Mouse (Mus musculus) heart, embryonic 14.5 days (tissue): ENCODE measurements around the gene Frzb. TPM values are rescaled to one million over a fixed set of nuclear protein-coding genes. Genes with fewer than 3 reads are reported as not detected.

ENCODE experiments used
- ATAC-seq: fragments of 200-750 bp; cut with Nextera tagmentation; 2 replicates; pipeline ENCODE4 v1.8.0; 2017; ENCODE audit warnings: low read depth, moderate TSS enrichment; ENCODE audit not compliant: insufficient number of reproducible peaks, insufficient read depth, low FRiP score
- H3K27ac ChIP-seq, 2 experiments: fragments of 200-500 bp in 1 of 2; fragments of 300-500 bp in 1 of 2; sonication (generic) in 1 of 2; replicated peaks in 1 of 2; 2 replicates each; pipeline ENCODE4 v1.5.1; 2012 to 2014; ENCODE audit warnings: low read depth in 2 of 2, low read length in 2 of 2, control low read depth in 1 of 2, mild to moderate bottlenecking in 1 of 2, mixed read lengths in 1 of 2; ENCODE audit not compliant: control insufficient read depth in 1 of 2, insufficient read depth in 1 of 2
- H3K27me3 ChIP-seq: fragments of 300-500 bp; sonication (generic); 2 replicates; pipeline ENCODE4 v1.6.1; 2014; ENCODE audit warnings: mild to moderate bottlenecking, low read length, control low read depth; ENCODE audit not compliant: control insufficient read depth, insufficient read depth
- H3K36me3 ChIP-seq: fragments of 300-500 bp; sonication (generic); 2 replicates; pipeline ENCODE4 v1.6.1; 2014; ENCODE audit warnings: mild to moderate bottlenecking, control low read depth, low read length, mixed read lengths; ENCODE audit not compliant: control insufficient read depth, insufficient read depth
- H3K4me1 ChIP-seq, 2 experiments: fragments of 200-500 bp in 1 of 2; fragments of 300-500 bp in 1 of 2; sonication (generic) in 1 of 2; 2 replicates each; pipeline ENCODE4 v1.6.1; 2012 to 2014; ENCODE audit warnings: low read length in 2 of 2, control low read depth in 1 of 2, mixed read lengths in 1 of 2; ENCODE audit not compliant: control insufficient read depth in 2 of 2, insufficient read depth in 2 of 2
- H3K4me2 ChIP-seq: fragments of 300-500 bp; sonication (generic); 2 replicates; pipeline ENCODE4 v1.6.1; 2014; ENCODE audit warnings: mild to moderate bottlenecking, low read length
- H3K4me3 ChIP-seq, 2 experiments: fragments of 200-500 bp in 1 of 2; fragments of 300-500 bp in 1 of 2; sonication (generic) in 1 of 2; 2 replicates each; pipeline ENCODE4 v1.5.1; 2012 to 2014; ENCODE audit warnings: low read length in 2 of 2, mild to moderate bottlenecking in 2 of 2, control low read depth in 1 of 2, low read depth in 1 of 2, moderate library complexity in 1 of 2; ENCODE audit not compliant: control insufficient read depth in 1 of 2, insufficient read depth in 1 of 2
- H3K9ac ChIP-seq: fragments of 300-500 bp; sonication (generic); 2 replicates; pipeline ENCODE4 v1.6.1; 2014; ENCODE audit warnings: mild to moderate bottlenecking, low read length
- H3K9me3 ChIP-seq: fragments of 300-500 bp; sonication (generic); 2 replicates; pipeline ENCODE4 v1.6.1; 2016; ENCODE audit warnings: low read length, control low read depth; ENCODE audit not compliant: control insufficient read depth
- WGBS: fragments of 180-500 bp; shearing (Covaris S2); extraction: QIAGEN DNeasy Blood & Tissue Kit; methylation state at CpG from one replicate; pipeline ENCODE4 v1.1.7; 2014; 5-methylcytosine and 5-hydroxymethylcytosine counted together
- polyA plus RNA-seq: library from polyadenylated mRNA; unstranded; fragments of >200 nt; fragmentation: Nextera tagmentation; extraction: Ambion mirVana; gene quantifications from 2 replicates; pipeline ENCODE4 v1.2.1, GENCODE M21; 2014

Frzb gene
- polyA plus RNA-seq, 1 experiment from 2014 or later, result 6.6 TPM

DNA sequence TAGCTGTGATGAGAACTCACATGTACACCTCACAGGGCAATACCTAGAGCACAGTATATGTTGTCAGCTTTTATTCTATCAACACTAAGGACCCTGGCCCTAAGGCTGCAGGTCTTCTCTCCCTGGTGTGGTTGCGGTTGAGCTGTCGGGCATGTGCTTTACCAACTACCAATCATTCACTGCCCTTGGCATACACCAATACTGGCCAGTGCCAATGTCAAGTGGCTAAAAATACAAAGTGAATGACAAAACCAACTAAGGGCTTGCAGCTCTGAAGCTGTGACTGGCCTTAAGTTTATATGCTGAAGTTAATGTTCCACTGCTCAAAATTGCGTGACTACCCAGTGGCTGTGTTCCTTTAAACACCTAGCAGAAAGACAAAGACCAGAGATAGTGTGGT lies 6.0 kb downstream of the Frzb start:
- ATAC-seq, result no peak
- no peak overlapping the region for H3K4me3 ChIP-seq
- H3K4me1 ChIP-seq, result 0 out of 4 replicates have a peak, but pooled peaks cover 0 to 2% of the 10 kb centered on the region in 2 experiments
- WGBS, result 93% methylated on average over 3 of the region's 3 CpGs
- no peaks in the 10 kb centered on the region for H3K27me3 ChIP-seq
- no peak overlapping the region for H3K9ac ChIP-seq
- H3K36me3 ChIP-seq, result no peaks in the 10 kb centered on the region
- H3K4me2 ChIP-seq, result no peak overlapping the region
- H3K9me3 ChIP-seq, result no peaks in the 10 kb centered on the region
- no peak overlapping the region for H3K27ac ChIP-seq

GRCm38 (mm10) chr2:80438854-80439253 lies 8.6 kb downstream of the Frzb start:
- Histone ChIP-seq H3K4me2 (no peak overlapping the region), H3K36me3 (no peaks in the 10 kb centered on the region), H3K9ac (no peak overlapping the region), H3K4me3 (no peak overlapping the region), H3K27ac (no peak overlapping the region), H3K4me1 (no peaks in the 10 kb centered on the region), H3K9me3 (no peaks in the 10 kb centered on the region), H3K27me3 (no peaks in the 10 kb centered on the region)
- ATAC-seq, result no peak
- WGBS, result 77% methylated on average over 3 of the region's 3 CpGs

DNA sequence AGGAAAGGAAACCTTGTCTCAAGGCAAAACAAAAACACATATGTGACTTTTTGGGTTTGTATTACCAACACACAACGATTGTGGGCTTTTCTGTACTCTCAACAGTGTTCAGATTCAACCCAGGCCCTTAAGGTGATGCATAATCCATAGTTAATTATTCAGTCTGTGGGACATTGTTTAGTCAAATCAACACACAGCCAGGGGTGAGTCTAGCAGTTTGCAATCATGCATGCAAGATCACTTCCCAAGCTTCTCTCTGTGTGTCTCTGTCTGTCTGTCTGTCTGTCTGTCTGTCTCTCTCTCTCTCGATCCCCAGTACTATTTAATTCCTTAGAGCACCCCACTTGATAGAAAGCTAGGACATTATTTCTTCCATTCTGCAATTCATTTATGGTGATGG lies 10.0 kb downstream of the Frzb start:
- Histone ChIP-seq H3K4me3 (no peak overlapping the region), H3K27me3 (no peaks in the 10 kb centered on the region), H3K4me1 (no peaks in the 10 kb centered on the region), H3K9me3 (no peaks in the 10 kb centered on the region), H3K9ac (no peak overlapping the region), H3K27ac (no peak overlapping the region), H3K36me3 (no peaks in the 10 kb centered on the region), H3K4me2 (no peak overlapping the region)
- no peak for ATAC-seq
- 65% methylated on average over 2 of the region's 2 CpGs for WGBS

DNA sequence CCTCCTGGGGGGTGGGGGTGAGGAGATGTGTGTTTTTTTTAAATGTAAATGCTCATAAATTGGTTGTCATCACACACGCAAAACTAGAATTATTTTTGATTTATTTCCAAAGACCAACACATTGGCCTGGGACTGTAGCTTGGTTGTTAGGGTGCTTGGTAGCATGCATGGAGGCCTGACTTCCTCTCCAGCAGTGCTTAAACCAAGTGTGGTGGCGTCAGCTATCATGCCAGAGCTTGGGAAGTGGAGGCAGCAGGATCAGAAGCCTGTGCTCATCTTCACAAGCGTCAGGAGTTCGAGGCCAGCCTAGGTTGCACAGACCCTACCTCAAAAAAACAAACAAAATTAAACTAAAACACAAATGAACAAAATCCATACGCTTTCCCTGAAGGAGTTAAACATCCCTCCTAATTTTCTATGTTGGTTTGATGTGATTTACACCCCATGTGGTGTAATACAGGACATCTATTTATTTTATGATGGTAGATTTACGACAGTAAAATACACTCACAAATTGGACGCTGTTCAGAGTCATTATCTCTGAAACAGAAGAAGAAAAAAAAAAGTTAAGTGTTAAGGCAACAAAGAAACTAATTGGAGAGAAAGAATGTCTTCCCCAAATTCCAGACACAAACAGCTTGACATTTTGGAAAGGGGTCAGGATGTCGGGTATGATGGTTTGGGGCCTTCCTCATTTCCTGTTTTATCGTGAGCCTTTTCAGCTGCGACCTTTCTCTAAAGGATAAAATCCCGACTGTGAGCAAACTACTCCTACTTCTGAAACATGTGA lies 12.4 kb downstream of the Frzb start:
- ATAC-seq, result no peak
- Histone ChIP-seq H3K4me2 (no peak overlapping the region), H3K27me3 (no peaks in the 10 kb centered on the region), H3K9me3 (no peaks in the 10 kb centered on the region), H3K4me1 (0 out of 4 replicates have a peak, but pooled peaks cover 0 to 4% of the 10 kb centered on the region in 2 experiments), H3K36me3 (no peaks in the 10 kb centered on the region), H3K4me3 (no peak overlapping the region), H3K9ac (no peak overlapping the region), H3K27ac (no peak overlapping the region)
- WGBS, result 68% methylated on average over 11 of the region's 11 CpGs

- no peak; the same call in 1 of the 2 replicates for ATAC-seq
- WGBS, result 60% methylated on average over 6 of the region's 6 CpGs
- Histone ChIP-seq H3K4me3 (no peak overlapping the region), H3K9ac (no peak overlapping the region), H3K4me1 (0 out of 4 replicates have a peak, but pooled peaks cover 0 to 6% of the 10 kb centered on the region in 2 experiments), H3K4me2 (no peak overlapping the region), H3K36me3 (no peaks in the 10 kb centered on the region), H3K27me3 (no peaks in the 10 kb centered on the region), H3K9me3 (no peaks in the 10 kb centered on the region), H3K27ac (no peak overlapping the region)
Measured at GRCm38 (mm10) chr2:80433254-80433876, 14.1 kb downstream of the Frzb start.

DNA sequence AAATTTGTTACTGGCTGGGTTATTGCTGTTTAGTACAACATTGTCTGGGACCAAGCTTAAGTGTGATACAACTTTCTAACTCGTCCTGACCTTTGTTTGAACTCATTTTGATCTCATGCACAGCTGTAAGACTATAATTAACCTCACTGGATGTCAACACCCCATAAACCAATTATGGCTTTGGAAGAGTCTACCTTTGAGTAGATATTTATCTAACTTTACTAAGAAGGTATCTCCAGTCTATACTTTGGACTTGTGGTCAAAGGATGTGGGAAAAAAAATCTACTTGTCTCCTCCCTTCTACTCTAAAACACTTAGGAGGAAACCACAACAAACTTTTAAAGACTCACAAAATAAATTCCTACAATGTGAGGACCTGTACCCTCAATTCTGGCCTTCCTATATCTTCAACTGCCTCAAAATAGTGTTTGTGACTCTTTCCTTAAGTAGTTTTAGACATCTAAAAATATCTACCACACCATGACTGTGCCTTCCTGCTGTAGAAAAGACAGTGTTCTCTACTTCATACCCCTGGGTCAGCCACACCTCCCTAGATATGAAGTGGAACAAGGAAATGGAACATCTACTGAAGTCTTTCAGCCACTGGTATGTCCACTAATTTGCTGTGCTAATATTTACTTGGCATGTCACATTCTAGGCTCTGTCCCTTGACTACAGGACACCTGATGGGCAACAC lies 16.9 kb downstream of the Frzb start:
- Histone ChIP-seq H3K36me3 (no peaks in the 10 kb centered on the region), H3K4me1 (0 out of 4 replicates have a peak, but pooled peaks cover 0 to 6% of the 10 kb centered on the region in 2 experiments), H3K9ac (no peak overlapping the region), H3K9me3 (no peaks in the 10 kb centered on the region), H3K4me2 (no peak overlapping the region), H3K27me3 (no peaks in the 10 kb centered on the region), H3K27ac (no peak overlapping the region), H3K4me3 (no peak overlapping the region)
- WGBS, result 34% methylated on average over 1 of the region's 1 CpGs
- ATAC-seq, result no peak

DNA sequence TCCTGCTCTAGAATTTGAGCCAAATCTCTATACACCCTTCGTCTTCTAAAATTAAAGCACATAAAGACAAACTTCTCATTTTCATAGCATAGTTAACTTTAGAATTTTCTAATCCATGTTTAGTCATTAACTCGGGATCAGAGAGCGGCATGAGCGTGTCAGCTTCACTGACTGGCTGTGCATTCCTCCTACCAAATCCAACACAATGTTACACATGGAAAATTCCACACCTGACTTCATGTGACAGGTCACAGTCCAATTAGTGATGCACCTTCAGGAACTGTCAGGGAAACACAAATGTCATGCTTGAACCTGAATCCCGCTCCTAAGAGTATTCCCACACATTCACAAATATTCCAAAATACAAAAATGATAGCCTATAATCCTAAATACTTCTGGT lies 24.3 kb downstream of the Frzb start:
- H3K4me1 ChIP-seq, result no peaks in the 10 kb centered on the region
- no peak for ATAC-seq
- WGBS, result 91% methylated on average over 5 of the region's 5 CpGs
- no peaks in the 10 kb centered on the region for H3K36me3 ChIP-seq
- H3K4me3 ChIP-seq, result no peak overlapping the region
- no peak overlapping the region for H3K27ac ChIP-seq
- H3K27me3 ChIP-seq, result no peaks in the 10 kb centered on the region
- no peak overlapping the region for H3K4me2 ChIP-seq
- H3K9ac ChIP-seq, result no peak overlapping the region
- no peaks in the 10 kb centered on the region for H3K9me3 ChIP-seq
